Mouse (Mus musculus) hindbrain, embryonic 14.5 days (tissue): ENCODE data around the gene Iah1. TPM values are rescaled to one million over a fixed set of nuclear protein-coding genes. Genes with fewer than 3 reads are reported as not detected.

Experiments
- ATAC-seq: fragments of 200-750 bp; cut with Nextera tagmentation; 2 replicates; pipeline ENCODE4 v1.8.0; 2017; ENCODE audit warnings: moderate number of reproducible peaks, mild to moderate bottlenecking, moderate TSS enrichment, moderate library complexity; ENCODE audit not compliant: low FRiP score
- DNase-seq: peaks from one replicate; pipeline ENCODE4 v3.0.0-alpha.2; 2015; ENCODE audit warnings: low spot score
- H3K27ac ChIP-seq: fragments of 300-500 bp; sonication (generic); 2 replicates; pipeline ENCODE4 v1.5.1; 2014; ENCODE audit warnings: mild to moderate bottlenecking, moderate library complexity
- H3K27me3 ChIP-seq: fragments of 300-500 bp; sonication (generic); 2 replicates; pipeline ENCODE4 v1.6.1; 2014; ENCODE audit warnings: mild to moderate bottlenecking, low read length, mixed read lengths; ENCODE audit not compliant: control insufficient read depth, insufficient read depth
- H3K36me3 ChIP-seq: fragments of 300-500 bp; sonication (generic); replicated peaks from 2 replicates; pipeline ENCODE4 v1.6.1; 2014; ENCODE audit not compliant: control insufficient read depth, insufficient read depth
- H3K4me1 ChIP-seq: fragments of 300-500 bp; sonication (generic); replicated peaks from 2 replicates; pipeline ENCODE4 v1.6.1; 2014; ENCODE audit warnings: antibody characterized with exemption, low read length, mixed read lengths; ENCODE audit not compliant: control insufficient read depth, insufficient read depth
- H3K4me2 ChIP-seq: fragments of 300-500 bp; sonication (generic); replicated peaks from 2 replicates; pipeline ENCODE4 v1.6.1; 2014; ENCODE audit warnings: mild to moderate bottlenecking, moderate library complexity
- H3K4me3 ChIP-seq: fragments of 300-500 bp; sonication (generic); replicated peaks from 2 replicates; pipeline ENCODE4 v1.5.1; 2014; ENCODE audit warnings: mild to moderate bottlenecking, low read length
- H3K9ac ChIP-seq: fragments of 300-500 bp; sonication (generic); 2 replicates; pipeline ENCODE4 v1.6.1; 2014
- H3K9me3 ChIP-seq: fragments of 300-500 bp; sonication (generic); 2 replicates; pipeline ENCODE4 v1.6.1; 2016; ENCODE audit warnings: low read length; ENCODE audit not compliant: control insufficient read depth
- WGBS: fragments of 180-500 bp; shearing (Covaris S2); extraction: QIAGEN DNeasy Blood & Tissue Kit; methylation state at CpG from one replicate; pipeline ENCODE4 v1.1.7; 2014; 5-methylcytosine and 5-hydroxymethylcytosine counted together
- polyA plus RNA-seq: library from polyadenylated mRNA; unstranded; fragments of >200 nt; fragmentation: Nextera tagmentation; extraction: Ambion mirVana; gene quantifications from 2 replicates; pipeline ENCODE4 v1.2.1, GENCODE M21; 2014

Gene Iah1
- polyA plus RNA-seq, 1 experiment from 2014 or later: 36.5 TPM

- H3K4me2 ChIP-seq: no peak overlapping the region
- no peaks in the 10 kb centered on the region for H3K27me3 ChIP-seq
- H3K4me3 ChIP-seq: no peak overlapping the region
- ATAC-seq (no peak), DNase-seq (no peak)
- H3K9ac ChIP-seq: no peak overlapping the region
- H3K36me3 ChIP-seq: peaks cover 71% of the 10 kb centered on the region
- no peaks in the 10 kb centered on the region; the same call in 1 of the 2 replicates for H3K9me3 ChIP-seq
- 22% methylated on average over 7 of the region's 7 CpGs for WGBS
- no peaks in the 10 kb centered on the region for H3K4me1 ChIP-seq
- H3K27ac ChIP-seq: no peak overlapping the region
Measured at GRCm38 (mm10) chr12:21350113-21350876, 34.1 kb downstream of the Iah1 start.

GRCm38 (mm10) chr12:21353681-21354080, 37.5 kb downstream of the Iah1 start:
- Histone ChIP-seq H3K36me3 (peaks cover 48% of the 10 kb centered on the region), H3K9me3 (no peaks in the 10 kb centered on the region; the same call in 1 of the 2 replicates), H3K4me2 (no peak overlapping the region), H3K27me3 (no peaks in the 10 kb centered on the region), H3K4me1 (no peaks in the 10 kb centered on the region), H3K4me3 (no peak overlapping the region), H3K27ac (no peak overlapping the region), H3K9ac (no peak overlapping the region)
- ATAC-seq: no peak
- WGBS: 99% methylated on average over 8 of the region's 8 CpGs
- DNase-seq: no peak

- Histone ChIP-seq H3K27me3 (no peaks in the 10 kb centered on the region), H3K36me3 (no peaks in the 10 kb centered on the region; the same call in 1 of the 2 replicates), H3K4me2 (no peak overlapping the region), H3K9ac (no peak overlapping the region), H3K27ac (no peak overlapping the region), H3K4me3 (no peak overlapping the region), H3K4me1 (no peaks in the 10 kb centered on the region), H3K9me3 (no peaks in the 10 kb centered on the region)
- no peak for ATAC-seq
- 85% methylated on average over 2 of the region's 2 CpGs for WGBS
- no peak for DNase-seq
Measured at GRCm38 (mm10) chr12:21362686-21363085, 46.5 kb downstream of the Iah1 start.

GRCm38 (mm10) chr12:21363195-21363594, 47.0 kb downstream of the Iah1 start:
- ATAC-seq (no peak), DNase-seq (no peak)
- no peaks in the 10 kb centered on the region for H3K27me3 ChIP-seq
- no peak overlapping the region for H3K4me3 ChIP-seq
- H3K27ac ChIP-seq: no peak overlapping the region
- H3K9me3 ChIP-seq: no peaks in the 10 kb centered on the region
- H3K36me3 ChIP-seq: no peaks in the 10 kb centered on the region
- H3K4me2 ChIP-seq: no peak overlapping the region
- WGBS: 87% methylated on average over 3 of the region's 3 CpGs
- no peak overlapping the region for H3K9ac ChIP-seq
- H3K4me1 ChIP-seq: no peaks in the 10 kb centered on the region

GRCm38 (mm10) chr12:21364624-21365435, 48.6 kb downstream of the Iah1 start:
- no peak overlapping the region for H3K4me2 ChIP-seq
- H3K36me3 ChIP-seq: no peaks in the 10 kb centered on the region
- no peaks in the 10 kb centered on the region for H3K4me1 ChIP-seq
- ATAC-seq: no peak
- DNase-seq: no peak
- no peak overlapping the region for H3K4me3 ChIP-seq
- no peaks in the 10 kb centered on the region for H3K9me3 ChIP-seq
- H3K9ac ChIP-seq: no peak overlapping the region
- no peaks in the 10 kb centered on the region for H3K27me3 ChIP-seq
- no peak overlapping the region for H3K27ac ChIP-seq
- WGBS: 90% methylated on average over 10 of the region's 10 CpGs

GRCm38 (mm10) chr12:21368376-21369086, 52.3 kb downstream of the Iah1 start:
- no peaks in the 10 kb centered on the region for H3K36me3 ChIP-seq
- H3K27me3 ChIP-seq: no peaks in the 10 kb centered on the region
- no peak overlapping the region for H3K4me2 ChIP-seq
- no peak overlapping the region for H3K27ac ChIP-seq
- no peak overlapping the region for H3K4me3 ChIP-seq
- H3K9me3 ChIP-seq: no peaks in the 10 kb centered on the region
- 94% methylated on average over 9 of the region's 9 CpGs for WGBS
- H3K4me1 ChIP-seq: peaks cover 7% of the 10 kb centered on the region
- no peak for ATAC-seq
- DNase-seq: no peak
- H3K9ac ChIP-seq: no peak overlapping the region

- H3K27me3 ChIP-seq: no peaks in the 10 kb centered on the region
- DNase-seq: no peak
- no peak overlapping the region for H3K4me3 ChIP-seq
- ATAC-seq: no peak
- H3K4me1 ChIP-seq: peaks cover 9% of the 10 kb centered on the region
- no peaks in the 10 kb centered on the region for H3K36me3 ChIP-seq
- no peak overlapping the region for H3K4me2 ChIP-seq
- no peaks in the 10 kb centered on the region for H3K9me3 ChIP-seq
- 96% methylated on average over 5 of the region's 5 CpGs for WGBS
- no peak overlapping the region for H3K9ac ChIP-seq
- no peak overlapping the region for H3K27ac ChIP-seq
Measured at GRCm38 (mm10) chr12:21369087-21369410, 52.9 kb downstream of the Iah1 start.

GRCm38 (mm10) chr12:21370035-21370611, 53.9 kb downstream of the Iah1 start:
- Histone ChIP-seq H3K27me3 (no peaks in the 10 kb centered on the region), H3K4me3 (no peak overlapping the region), H3K36me3 (no peaks in the 10 kb centered on the region), H3K4me1 (peaks cover 12% of the 10 kb centered on the region), H3K4me2 (no peak overlapping the region), H3K27ac (no peak overlapping the region), H3K9ac (no peak overlapping the region), H3K9me3 (no peaks in the 10 kb centered on the region)
- no peak for ATAC-seq
- WGBS: 95% methylated on average over 1 of the region's 1 CpGs
- DNase-seq: no peak
